Mouse (Mus musculus) frontal cortex, adult 2 months (tissue): ENCODE results near the gene Rfx3. TPM values are rescaled to one million over a fixed set of nuclear protein-coding genes. Genes with fewer than 3 reads are reported as not detected.

Source experiments
- DNase-seq, 2 experiments: peaks; one replicate each; pipeline ENCODE4 v3.0.0; 2022; ENCODE audit warnings: low spot score in 1 of 2; ENCODE audit errors: extremely low spot score in 1 of 2
- polyA plus RNA-seq: library from polyadenylated mRNA; depleted of rRNA; stranded (reverse); fragments of >200 nt; gene quantifications from 2 replicates; pipeline ENCODE4 v1.2.3, GENCODE M21; 2012; rRNA removed

Gene Rfx3
- 14.6 and 19.5 TPM in 2 replicates for polyA plus RNA-seq

DNA sequence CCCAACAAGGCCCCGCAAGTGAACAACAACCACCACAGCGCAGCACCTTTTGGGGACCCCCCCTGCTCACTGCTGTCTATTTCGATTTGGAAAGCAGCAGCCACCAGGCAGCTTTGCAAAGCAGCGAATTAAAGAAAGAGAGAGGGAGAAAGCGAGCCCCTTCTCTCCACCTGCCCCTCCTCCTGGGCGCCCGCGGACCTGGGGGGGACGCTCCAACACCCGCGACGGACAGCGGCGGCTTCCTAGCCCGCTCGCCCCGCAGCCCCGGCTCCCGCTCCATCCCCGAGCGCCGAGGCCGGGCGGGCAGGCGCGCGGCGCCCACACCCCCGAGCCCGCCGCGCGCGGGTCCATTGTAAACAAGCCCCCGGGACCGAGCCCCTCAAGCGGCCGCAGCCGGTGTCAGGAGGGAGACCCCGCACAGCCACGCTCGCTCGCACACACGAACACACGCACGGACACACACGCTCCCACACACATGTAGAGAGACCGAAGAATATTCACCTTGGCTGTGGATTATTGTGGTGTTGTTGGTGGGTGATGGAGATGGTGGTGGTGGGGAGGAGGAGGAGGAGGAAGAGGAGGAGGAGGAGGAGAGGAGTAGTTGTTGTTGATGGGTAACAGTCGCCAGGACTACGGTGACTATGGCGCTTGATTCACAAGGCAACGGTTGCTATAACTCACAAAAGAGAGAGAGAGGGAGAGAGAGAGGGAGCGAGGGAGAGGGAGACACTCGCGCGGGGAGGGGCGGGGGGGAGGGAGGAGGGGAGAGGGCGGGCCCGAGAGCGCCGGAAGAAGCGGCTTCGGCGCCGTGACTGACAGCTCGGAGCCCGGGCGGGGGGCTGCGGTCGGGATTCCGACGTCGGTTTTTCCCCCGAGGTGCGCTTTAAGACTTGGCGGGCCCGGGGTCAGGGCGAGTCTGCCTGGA lies at the start of gene Rfx3:
Gene Rfx3, minus strand, starts transcription at position 696 of the 925 bp plus-strand sequence.
- peak; percentile 48 to 73 for DNase-seq

DNA sequence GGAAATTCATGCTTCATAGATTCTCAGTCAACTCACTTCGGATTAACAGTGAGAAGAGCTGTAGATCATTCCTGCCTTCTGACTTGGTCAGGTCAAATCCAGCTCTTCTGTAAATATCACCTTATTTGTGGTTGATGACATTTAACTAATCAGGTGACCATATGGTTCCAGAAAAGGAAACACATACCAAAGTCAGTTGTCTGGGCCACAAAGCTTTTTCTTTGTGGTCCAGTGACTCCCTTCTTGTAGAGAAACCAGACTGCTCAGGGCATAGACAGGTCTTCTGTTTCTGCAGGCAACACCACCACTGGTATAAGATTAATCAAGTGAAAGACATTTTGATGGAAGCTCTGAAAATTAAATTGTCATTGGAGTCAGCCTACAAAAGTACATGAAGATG lies 41.1 kb upstream of the Rfx3 start:
- no peak for DNase-seq

DNA sequence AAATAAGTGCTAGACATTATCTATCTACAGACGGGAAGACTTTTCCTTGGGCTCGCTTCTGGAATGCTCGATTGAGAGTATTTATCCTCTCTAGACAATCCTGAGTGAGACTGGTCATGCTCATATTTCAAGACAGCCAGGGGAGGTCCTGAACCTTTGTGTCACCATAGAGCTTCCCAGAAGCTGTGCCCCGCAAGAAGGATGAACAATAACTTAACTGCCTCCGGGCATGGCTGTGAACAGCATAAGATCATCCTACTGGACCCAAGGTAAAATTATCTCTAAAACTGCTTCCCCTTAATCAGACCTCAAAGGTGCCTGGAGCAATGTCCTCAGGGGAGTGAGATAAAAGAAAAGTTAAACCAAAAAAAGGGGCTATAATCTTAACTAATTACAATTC lies 40.6 kb upstream of the Rfx3 start:
- no peak for DNase-seq

DNA sequence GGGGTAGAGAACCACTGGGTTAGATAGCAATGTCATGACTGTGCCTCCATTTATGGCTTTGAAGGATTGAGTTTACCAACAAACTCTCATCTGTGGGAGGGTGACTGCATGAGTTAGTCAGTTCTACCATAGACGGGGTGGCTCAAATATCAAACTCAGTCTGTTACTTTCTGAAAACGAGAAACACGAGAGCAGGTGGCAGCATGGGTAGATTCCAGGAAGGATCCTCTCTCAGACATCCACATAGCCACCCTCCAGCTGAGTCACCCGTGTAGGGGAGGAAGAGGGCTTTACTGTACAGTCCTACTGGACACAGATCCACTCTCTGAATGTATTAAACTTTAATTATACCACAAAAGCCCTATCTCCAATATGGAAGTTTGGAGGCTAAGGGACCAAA lies 38.3 kb upstream of the Rfx3 start:
- DNase-seq = no peak

DNA sequence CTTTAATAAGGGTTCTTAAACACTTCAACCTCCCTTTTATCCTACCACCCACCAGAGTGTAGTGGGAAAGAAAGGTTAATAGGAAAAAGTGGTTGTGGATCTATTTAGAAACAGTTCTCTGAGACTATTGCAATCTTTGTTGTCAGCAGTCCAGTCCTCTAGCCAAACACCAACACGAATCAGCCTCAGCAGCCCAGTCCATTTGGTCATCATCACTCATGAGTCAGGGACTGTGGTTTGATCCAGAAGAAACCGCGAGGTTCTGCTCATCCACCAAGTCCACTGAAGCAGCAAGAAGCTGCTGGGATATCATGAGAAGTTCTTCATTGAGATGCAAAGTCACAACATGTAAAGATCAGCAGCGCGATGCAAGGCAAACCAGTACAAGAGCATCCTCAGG lies 35.8 kb upstream of the Rfx3 start:
- DNase-seq = no peak

DNA sequence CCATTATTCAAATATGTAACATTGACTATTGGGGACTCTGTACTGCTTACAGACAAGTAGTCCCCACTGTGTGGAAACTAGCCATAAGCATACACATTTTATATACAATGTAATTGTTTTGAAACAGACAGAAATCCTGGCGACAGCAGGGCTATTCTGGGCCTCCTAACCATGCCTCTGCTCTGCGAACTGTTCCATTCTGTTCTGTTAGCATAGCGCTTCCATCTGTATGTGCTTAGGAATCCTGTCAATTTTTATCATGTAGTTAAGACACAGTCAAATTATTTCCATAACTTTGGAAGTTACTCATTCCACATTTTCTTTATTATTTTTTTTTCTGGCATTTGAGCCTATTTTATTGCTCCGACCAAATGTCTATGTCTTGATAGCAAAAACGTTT lies 34.0 kb upstream of the Rfx3 start:
- no peak for DNase-seq

DNA sequence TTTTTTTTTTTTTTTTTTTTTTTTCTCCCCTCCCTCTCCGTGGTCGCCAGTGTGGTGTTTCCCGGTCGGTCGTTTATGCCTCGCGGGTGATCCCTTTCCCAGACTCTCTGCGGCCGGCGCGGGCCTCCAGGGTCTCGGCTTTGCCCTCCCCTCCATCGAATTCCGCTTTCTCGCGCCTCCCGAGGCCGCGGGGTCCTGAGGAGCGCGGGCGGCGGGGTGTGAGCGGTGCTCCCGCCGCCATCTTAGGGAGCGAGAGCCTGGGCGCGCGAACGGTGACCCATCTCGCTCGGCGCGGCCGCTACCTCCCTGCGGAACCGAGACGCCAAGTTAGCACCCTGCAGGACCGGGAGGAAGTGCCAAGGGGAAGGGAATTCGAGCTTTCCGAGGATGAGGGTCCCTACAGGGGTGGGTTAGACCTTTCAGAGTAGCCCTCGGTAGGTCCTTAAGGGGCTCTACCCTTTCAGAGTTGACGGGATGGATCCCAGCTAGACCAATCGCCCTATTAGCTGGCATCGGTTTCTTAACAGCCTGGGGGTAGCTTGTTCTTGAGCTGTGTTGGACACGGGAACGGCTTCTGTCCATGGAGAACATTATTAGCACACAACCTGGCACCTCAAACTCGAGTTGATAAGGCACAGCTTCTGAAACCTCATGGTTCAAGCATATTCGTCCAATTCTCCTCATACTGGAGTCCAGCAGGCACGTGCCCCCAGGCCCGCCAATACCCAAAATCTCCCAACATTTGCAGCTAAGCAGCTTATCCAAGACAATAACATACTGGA lies 943 bp upstream of the Rfx3 start:
- DNase-seq = peak; percentile 28 to 66

DNA sequence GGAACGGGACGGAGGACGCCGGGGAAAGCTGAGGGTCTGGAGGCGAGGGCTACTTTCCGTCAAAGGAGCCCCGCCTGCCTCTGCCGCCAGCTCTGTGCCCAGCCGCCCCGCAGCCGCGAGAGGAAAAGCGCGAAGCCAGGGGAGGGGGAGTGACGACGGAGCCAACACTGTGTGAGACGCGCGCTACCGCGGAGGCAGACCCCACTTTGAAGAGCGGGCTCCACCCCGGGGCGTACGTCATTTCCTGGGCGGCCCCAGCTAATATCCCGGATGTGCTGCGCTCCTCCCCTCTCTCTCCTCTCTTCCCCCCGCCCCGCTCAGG lies 391 bp upstream of the Rfx3 start:
- peak; percentile 90 to 97 for DNase-seq

DNA sequence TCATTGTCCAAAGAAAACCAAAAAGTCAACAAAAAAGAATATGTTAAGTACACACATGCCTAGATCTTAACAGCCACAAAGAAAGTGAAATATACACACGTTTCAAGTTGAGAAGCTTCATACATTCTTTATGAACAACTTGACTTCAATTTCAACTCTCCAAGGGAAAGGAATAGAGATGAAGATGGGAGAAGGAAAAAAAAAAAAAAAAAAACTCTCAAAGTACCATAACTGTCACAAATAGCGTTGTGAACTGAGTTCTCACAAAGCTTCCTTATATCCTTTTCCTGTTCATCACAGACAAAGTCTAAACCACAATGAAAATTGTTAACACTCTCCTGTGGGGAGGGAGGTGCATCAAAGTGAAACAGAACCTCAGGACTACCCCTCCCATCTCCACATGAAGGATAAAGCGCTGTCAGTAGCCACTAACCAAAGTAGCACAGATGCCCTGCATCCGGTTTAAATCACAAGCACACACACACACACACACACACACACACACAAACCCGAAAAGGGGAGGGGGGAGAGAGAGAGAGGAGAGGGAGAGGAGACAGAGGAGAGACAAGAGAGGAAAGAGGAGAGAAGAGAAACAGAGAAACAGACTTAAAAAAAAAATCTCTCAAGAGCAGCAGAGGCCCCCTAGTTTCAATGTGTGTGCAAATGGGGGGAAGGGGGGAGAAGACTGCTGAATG lies 1.2 kb downstream of the Rfx3 start:
- peak in 1 of 2 experiments; percentile 44 for DNase-seq

DNA sequence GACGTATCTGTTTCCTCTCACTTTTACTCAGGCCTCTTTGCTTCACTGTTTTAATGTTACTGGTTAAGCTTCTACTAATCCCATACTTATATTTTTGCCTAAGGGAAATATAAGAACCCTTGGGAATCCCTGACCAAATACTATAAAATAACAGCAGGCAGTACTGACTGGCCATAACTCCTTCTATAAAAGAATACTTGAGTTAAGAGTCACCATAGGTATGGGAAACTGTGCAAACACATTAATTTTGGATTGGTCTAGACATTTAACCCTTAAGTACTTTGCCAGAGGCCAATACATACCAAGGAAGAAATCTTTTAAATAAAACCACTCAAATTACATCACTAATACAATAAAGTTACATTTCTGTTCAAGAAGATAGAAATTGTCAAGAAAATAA lies 6.8 kb downstream of the Rfx3 start:
- DNase-seq = no peak

DNA sequence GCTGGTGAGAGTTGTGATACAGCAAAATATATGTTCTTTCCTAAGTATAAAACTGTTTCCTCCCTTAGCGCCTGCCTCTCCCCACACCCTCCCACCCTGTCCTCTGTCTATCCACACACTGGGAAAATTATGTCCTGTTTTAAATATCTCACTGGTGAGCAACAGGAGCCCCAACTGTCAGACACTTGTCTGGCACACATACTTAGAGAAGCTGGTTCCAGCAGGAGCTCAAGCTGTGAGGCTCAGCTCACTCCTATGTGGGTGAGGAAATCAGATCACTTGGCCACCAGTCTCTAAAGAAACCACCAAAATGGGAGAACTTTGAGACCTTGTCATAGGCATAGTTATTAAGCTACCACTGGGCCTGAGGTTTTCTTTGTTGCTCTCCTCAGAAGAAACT lies 7.5 kb downstream of the Rfx3 start:
- DNase-seq = peak; percentile 44 to 60

DNA sequence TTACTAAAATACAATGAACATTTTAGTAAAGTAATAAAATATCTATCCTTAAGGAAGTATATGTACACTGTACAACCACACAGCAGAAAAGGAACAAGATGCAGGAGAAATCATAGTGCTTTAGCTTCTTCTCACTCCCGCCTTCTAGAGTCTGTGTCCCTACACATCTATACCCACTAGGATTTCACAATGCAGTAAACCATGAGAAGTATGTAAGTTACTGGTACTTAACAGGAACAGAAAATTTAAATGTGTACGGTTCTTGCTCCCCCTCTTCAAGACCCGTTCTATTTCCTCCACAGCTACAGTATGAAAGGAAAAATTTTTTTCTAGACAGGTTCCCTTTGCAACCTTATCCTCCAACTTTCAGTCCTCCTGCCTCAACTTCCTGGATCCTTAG lies 8.3 kb downstream of the Rfx3 start:
- DNase-seq = no peak

DNA sequence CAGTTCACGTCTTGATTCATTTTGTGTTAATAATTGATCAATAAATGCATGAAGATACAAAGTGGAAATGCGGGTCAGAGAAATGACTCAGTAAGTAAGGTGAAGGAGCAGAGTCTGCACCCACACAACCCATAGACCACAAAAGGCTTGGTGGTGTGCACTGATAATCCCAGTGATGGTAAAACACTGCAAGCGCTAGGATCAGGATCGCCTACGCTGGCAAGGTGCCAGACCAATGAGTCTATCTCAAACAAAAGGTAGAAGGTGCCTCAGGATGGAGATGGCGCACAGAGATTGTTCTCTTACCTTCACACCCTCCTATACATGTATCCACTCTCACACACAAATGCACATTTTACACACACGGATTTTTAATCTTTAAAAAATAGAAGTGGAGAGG lies 18.2 kb downstream of the Rfx3 start:
- no peak for DNase-seq

DNA sequence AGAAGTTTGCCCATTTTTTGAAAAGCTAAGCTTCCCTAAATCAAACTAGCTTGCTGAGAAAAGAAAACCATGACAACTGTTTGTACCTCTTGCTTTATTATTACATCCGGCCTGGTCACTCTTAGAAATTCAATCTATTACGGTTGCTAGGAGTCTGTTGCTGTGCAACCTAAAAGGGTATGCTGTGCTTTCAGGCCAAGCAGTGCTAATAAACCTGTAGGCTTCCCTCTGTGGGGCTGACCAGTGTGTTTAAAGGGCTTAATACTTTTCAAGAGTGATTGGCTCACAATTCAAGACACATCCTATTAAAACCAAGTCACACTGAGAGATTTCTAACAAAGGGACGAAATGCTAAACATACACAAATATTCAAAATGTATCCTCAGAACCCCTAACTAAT lies 22.2 kb downstream of the Rfx3 start:
- DNase-seq = peak in 1 of 2 experiments; percentile 26

DNA sequence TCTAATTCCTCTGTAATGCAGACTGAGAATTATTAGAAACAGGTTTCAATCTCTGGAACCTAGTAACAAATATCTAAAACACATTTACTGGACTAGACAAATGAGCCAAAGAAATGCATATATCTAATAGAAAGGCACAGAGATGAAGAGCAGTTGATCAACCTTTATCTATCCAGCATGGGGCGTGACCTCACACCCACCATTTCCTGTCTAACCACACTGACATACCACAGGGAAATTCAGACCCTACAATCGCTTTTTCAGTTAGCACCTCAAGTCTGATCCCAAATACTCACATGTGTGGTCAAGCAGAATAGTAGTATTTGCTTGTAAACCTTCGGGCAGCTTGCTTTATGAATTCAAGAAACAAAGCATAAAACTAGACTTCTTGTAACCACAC lies 43.4 kb downstream of the Rfx3 start:
- no peak for DNase-seq

DNA sequence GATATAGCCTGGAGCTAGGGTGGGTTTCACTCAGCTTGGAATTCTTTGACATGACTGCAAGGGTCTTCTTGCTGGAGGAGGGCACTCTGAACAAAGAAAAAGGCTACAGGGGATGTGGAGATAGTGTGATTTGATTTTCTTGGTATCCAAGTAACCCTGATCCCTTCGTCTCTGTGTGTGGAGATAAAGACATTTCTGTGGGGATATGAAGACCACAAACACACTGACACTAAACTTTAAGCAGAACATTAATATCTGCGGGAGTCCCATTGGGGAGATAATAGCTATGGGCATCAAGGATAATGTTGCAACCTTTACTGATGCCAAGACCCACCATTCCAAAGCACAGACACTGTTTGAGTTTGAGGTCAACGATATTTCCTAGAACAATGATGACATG lies 49.7 kb downstream of the Rfx3 start:
- no peak for DNase-seq

DNA sequence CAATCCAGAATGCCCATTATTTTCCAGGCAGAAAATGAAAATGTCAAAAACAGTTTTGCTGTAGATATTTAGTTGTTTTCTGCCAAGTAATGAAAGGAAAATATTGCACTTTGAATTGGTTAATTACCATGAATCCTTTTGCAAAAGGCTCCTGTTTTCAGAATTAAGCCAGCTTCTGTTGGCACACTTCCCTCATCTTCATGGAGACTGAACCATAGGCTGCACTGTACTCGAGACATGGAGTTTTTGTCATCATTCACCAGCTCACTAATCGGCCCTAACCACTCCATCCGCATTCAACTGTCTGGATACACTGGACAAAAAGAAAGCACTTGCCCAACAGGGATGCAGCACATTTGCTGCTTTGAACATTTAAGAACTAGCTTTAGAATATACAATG lies 75.5 kb downstream of the Rfx3 start:
- DNase-seq = no peak

DNA sequence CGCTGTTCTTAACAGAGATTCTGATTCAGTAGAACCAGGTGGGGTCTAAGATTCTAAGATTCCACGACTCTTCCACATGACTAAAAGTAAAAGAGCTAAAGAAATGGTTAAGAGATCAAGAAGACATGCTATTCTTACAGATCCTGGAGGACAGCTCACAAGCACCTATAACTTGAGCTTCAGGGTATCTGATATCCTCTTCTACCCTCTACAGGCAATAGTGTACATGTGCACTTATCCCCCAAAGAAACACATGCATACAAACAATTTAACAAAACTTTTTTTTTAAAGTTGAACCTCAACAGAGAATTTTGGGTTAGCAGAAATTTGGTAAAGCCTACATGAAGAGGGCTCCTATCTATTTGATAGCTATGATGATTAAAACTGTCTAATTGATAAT lies 79.8 kb downstream of the Rfx3 start:
- no peak for DNase-seq

DNA sequence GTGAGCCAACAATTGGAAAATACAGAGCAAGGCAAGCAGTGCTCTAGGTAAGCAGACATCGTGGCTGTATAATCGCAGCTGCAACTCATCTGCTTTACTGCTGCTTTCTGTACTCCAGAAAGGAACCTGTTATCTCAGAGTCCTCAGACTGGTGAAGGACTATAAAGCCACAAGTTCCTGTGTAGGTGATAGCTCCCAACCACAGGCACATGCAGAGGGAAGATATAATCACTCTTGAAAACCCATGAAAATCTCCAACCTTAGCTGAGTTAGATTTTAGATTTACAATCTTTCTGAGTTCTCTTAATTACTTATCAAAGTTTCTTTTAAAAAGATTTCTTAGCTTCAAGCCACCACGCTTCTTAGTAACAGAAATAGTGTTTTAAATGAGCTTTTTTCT lies 84.6 kb downstream of the Rfx3 start:
- DNase-seq = no peak

DNA sequence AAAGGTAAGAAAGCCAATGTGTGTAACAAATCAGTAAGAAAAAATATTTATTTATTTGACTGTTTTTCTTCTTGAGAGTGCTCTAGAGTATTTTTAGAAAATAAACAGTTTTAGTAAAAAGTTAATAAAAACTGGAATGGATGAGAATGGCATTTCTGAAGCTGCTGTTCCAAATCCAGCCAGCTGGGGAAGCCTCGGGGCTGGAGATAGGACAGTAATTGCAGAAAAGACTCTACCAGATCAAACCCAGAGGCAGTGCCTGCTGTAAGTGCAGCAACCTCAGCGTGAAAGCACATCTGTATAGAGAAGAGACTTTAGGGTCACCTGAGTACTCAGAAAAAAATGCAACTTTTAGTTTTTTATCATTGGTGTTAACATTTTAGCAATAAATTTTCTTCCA lies 91.9 kb downstream of the Rfx3 start:
- DNase-seq = no peak

DNA sequence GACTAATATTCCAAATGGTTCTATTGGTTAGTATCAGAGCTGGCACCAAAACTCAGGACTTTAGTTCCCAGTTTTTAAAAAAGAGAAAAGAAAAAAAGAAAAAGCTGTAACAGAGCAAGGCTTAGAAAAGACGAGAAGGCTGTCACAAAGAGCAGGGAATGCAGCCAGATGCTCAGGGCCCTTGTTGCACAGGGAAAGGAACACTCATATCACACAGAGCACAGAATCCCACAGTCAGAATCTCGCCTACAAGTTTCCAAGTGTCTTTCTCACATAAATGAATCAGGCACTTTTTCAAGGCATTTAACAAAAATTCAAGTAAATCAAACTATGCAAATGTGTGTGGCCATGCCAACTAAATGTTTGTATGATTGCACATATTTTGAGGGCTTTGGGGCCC lies 94.5 kb downstream of the Rfx3 start:
- peak; percentile 41 to 72 for DNase-seq
